Mouse (Mus musculus): Measurements from ENCODE around the gene Zfp988. TPM values are rescaled to one million over a fixed set of nuclear protein-coding genes. Genes with fewer than 3 reads are reported as not detected.
"Not testable (repeated sequence)": the region's sequence is repeated elsewhere in the genome, so short reads cannot be mapped to it uniquely, and the experiment has no call there.

Gene Zfp988
- total and polyA plus RNA-seq, 2 experiments: not detected

DNA sequence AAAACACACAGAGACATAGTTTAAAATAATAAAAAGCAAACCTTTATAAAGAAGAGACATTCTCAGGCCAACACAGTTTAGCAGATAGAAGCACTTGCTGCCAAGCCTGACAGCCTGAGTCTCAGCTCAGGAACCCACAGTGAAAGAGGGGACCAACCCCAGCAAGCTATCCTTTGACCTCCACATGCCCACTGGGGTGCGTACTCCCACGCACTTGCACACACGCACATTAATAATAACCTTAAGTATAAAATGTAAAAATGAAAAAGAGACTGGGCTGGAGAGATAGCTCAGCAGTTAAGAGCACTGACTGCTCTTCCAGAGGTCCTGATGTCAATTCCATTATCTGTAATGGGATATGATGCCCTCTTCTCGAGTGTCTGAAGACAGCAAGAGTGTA is 41.8 kb downstream of the Zfp988 start:
- 65% methylated on average over 4 of the region's 4 CpGs for WGBS
- H3K9ac ChIP-seq (ENCODE audit: low read depth, low read length); H3K79me2 ChIP-seq (ENCODE audit: control insufficient read depth, insufficient read depth, low read length); H3K27me3 ChIP-seq (ENCODE audit: control insufficient read depth, insufficient read depth, low read length); H3K4me3 ChIP-seq (ENCODE audit: insufficient read depth, low read depth, low read length); H3K36me3 ChIP-seq (ENCODE audit: control insufficient read depth, insufficient read depth, low read length); H3K4me1 ChIP-seq (ENCODE audit: control insufficient read depth, insufficient read depth, low read length); H3K27ac ChIP-seq (replicated peaks; ENCODE audit: insufficient read depth, low read depth, low read length); DNase-seq (ENCODE audit: extremely low read depth, low read depth, low spot score): not testable (repeated sequence)

DNA sequence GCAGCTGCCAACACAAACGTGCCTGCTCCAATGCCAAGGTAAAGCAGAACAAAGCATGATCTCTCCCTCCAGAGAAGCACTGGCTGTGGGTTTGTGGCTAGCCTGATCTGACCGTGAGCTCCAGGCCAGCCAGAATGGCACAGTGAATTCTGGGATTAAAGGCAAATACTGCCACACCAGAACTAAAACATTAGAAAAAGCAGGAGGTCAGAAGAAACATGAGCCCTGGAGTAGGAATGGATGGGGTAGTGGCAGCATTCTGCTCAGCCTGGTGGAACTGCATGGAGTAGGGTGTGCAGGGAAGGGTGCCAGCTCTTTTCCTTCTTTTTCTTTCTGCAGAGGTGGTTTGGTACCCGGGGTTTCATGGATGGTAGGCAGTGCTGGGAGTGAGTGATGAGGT is 42.4 kb downstream of the Zfp988 start:
- not testable (repeated sequence) for H3K4me3 ChIP-seq (ENCODE audit: insufficient read depth, low read depth, low read length); H3K27me3 ChIP-seq (ENCODE audit: control insufficient read depth, insufficient read depth, low read length); H3K79me2 ChIP-seq (ENCODE audit: control insufficient read depth, insufficient read depth, low read length); H3K9ac ChIP-seq (ENCODE audit: low read depth, low read length); H3K36me3 ChIP-seq (ENCODE audit: control insufficient read depth, insufficient read depth, low read length); H3K27ac ChIP-seq (replicated peaks; ENCODE audit: insufficient read depth, low read depth, low read length); DNase-seq (ENCODE audit: extremely low read depth, low read depth, low spot score); H3K4me1 ChIP-seq (ENCODE audit: control insufficient read depth, insufficient read depth, low read length)
- 72% methylated on average over 2 of the region's 3 CpGs for WGBS

DNA sequence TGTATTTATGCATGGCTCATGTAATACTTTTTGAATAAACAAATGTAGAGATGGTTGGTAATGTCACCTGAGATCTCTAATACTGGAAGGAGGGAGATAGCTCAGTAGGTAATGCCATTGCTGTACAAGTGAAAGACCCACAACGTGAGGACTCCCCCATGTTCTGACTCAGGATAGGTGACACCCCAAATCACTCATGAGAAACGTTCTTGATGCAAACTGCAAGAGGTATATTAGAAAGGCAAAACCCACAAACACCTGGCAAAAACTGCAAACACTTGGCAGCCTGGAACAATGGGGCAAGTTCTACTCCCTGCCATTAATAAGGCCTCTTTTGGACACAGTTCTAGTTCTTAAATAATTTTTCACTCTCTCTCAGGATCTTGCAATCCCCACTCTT is 42.9 kb downstream of the Zfp988 start:
- not testable (repeated sequence) for H3K9ac ChIP-seq (ENCODE audit: low read depth, low read length); H3K36me3 ChIP-seq (ENCODE audit: control insufficient read depth, insufficient read depth, low read length); DNase-seq (ENCODE audit: extremely low read depth, low read depth, low spot score); H3K79me2 ChIP-seq (ENCODE audit: control insufficient read depth, insufficient read depth, low read length); H3K27ac ChIP-seq (replicated peaks; ENCODE audit: insufficient read depth, low read depth, low read length); H3K4me3 ChIP-seq (ENCODE audit: insufficient read depth, low read depth, low read length); H3K27me3 ChIP-seq (ENCODE audit: control insufficient read depth, insufficient read depth, low read length); H3K4me1 ChIP-seq (ENCODE audit: control insufficient read depth, insufficient read depth, low read length)
- WGBS: 67% methylated on average over 2 of the region's 2 CpGs

DNA sequence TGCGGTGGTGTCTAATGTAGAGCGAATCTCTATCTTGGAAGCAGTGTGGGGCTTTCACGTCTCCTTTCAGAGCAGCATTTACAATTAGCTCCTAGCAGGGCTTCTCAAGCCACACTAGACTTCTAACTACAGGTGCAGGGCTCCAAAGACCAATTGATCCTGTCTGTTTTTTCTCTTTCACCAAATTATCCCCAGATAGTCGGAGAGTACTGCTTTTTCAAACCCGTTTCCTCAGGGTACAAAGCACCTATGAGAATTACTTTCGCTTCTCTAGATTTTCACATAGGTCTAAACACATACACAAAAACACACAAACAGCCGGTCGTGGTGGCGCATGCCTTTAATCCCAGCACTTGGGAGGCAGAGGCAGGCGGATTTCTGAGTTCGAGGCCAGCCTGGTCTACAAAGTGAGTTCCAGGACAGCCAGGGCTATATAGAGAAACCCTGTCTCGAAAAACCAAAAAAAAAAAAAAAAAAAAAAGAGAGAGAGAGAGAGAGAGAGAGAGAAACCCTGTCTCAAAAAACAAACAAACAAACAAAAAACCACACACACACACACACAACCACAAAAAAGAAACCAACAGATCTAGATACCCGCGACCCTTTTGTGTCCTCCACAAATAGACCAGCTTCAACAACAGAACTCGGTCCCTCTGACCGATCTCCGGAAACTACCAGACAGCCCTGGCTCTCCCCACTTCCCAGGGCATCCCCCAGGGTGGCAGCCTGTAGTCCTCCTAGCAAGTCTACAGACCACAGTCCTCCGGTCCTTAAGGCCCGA is 43.6 kb downstream of the Zfp988 start:
- 88% methylated on average over 18 of the region's 19 CpGs for WGBS
- not testable (repeated sequence) for H3K4me1 ChIP-seq (ENCODE audit: control insufficient read depth, insufficient read depth, low read length); H3K36me3 ChIP-seq (ENCODE audit: control insufficient read depth, insufficient read depth, low read length); H3K9ac ChIP-seq (ENCODE audit: low read depth, low read length); H3K27me3 ChIP-seq (ENCODE audit: control insufficient read depth, insufficient read depth, low read length); H3K27ac ChIP-seq (replicated peaks; ENCODE audit: insufficient read depth, low read depth, low read length); H3K79me2 ChIP-seq (ENCODE audit: control insufficient read depth, insufficient read depth, low read length); H3K4me3 ChIP-seq (ENCODE audit: insufficient read depth, low read depth, low read length); DNase-seq (ENCODE audit: extremely low read depth, low read depth, low spot score)

DNA sequence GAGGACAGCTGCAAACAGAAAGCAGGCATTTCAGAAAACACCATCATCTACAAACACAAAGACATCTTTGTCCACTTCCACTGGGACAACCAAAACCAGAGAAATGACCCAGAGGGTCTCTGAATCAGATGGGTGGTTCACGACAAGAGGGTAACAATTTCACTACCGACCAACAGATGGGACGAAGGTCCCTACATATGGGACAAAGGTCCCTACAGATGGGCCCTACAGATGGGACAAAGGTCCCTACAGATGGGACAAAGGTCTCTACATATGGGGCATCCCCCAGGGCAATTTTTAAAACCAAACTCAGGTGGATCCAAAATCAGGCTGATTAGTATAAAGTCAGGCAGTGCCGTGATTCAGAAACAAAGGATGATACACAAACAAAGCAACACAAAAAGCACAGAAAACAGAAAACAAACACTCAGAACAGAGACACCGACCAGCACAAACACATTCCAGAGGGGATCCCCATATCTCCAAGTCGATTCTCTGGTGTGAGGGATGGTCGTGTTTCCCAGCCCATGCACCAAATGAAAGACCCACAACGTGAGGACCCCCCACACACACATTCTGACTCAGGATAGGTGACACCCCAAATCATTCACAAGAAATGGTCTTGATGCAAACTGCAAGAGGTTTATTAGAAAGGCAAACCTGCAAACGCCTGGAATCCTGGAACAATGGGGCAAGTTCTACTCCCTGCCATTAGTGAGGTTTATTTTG is 44.4 kb downstream of the Zfp988 start:
- not testable (repeated sequence) for DNase-seq (ENCODE audit: extremely low read depth, low read depth, low spot score); H3K27me3 ChIP-seq (ENCODE audit: control insufficient read depth, insufficient read depth, low read length); H3K79me2 ChIP-seq (ENCODE audit: control insufficient read depth, insufficient read depth, low read length); H3K4me3 ChIP-seq (ENCODE audit: insufficient read depth, low read depth, low read length); H3K4me1 ChIP-seq (ENCODE audit: control insufficient read depth, insufficient read depth, low read length); H3K36me3 ChIP-seq (ENCODE audit: control insufficient read depth, insufficient read depth, low read length); H3K9ac ChIP-seq (ENCODE audit: low read depth, low read length); H3K27ac ChIP-seq (replicated peaks; ENCODE audit: insufficient read depth, low read depth, low read length)
- WGBS: 80% methylated on average over 9 of the region's 9 CpGs

DNA sequence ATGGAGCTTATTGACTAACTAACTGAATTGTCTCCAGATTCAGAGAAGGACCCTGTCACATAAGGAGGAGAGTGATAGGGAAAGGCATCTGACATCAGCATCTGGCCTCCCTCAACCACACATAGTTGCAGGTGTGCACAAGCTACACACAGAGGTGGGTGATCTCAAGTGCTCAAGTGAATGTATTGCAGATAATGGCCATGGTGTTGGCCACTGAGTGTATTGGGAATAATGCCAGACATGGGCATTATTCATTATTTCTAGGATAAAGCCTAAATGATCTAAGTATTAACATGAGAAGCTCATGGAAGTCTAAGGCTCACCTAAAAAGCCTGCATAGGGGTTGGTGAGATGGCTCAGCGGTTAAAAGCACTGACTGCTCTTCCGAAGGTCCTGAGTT is 45.1 kb downstream of the Zfp988 start:
- 77% methylated on average over 2 of the region's 2 CpGs for whole genome bisulfite sequencing
- H3K9ac ChIP-seq (ENCODE audit: low read depth, low read length); H3K4me1 ChIP-seq (ENCODE audit: control insufficient read depth, insufficient read depth, low read length); H3K36me3 ChIP-seq (ENCODE audit: control insufficient read depth, insufficient read depth, low read length); H3K27ac ChIP-seq (replicated peaks; ENCODE audit: insufficient read depth, low read depth, low read length); H3K79me2 ChIP-seq (ENCODE audit: control insufficient read depth, insufficient read depth, low read length); DNase-seq (ENCODE audit: extremely low read depth, low read depth, low spot score); H3K27me3 ChIP-seq (ENCODE audit: control insufficient read depth, insufficient read depth, low read length); H3K4me3 ChIP-seq (ENCODE audit: insufficient read depth, low read depth, low read length): not testable (repeated sequence)

DNA sequence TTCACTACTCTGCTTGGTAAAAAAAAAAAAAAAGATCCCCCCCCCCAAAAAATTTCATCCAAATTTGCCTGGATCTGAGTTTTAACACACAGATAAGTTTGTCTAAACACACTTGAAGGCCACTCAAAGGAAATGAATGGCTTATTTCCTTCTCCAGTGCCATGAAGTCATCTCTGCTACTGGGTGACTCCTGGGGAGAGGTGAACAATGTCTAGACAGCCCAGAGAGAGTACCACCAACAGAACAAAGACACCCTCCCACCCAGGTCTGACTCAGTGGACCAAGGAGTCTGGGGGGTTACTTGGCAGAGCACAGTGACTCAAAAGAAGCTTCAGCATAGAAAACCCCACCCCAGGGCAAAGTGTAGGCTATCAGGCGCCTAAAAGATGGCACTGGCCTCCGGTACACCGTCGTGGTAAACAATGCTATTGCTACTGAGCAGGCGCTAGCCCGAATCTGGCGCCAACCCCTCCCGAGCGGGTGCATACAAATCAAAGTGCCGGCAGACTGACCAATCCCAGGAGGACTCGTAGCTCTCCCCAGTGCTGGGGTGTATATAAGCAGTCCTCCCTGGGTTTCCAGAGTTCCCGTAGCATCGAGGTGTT is 46.0 kb downstream of the Zfp988 start:
- not testable (repeated sequence) for H3K27ac ChIP-seq (replicated peaks; ENCODE audit: insufficient read depth, low read depth, low read length); H3K4me1 ChIP-seq (ENCODE audit: control insufficient read depth, insufficient read depth, low read length); H3K79me2 ChIP-seq (ENCODE audit: control insufficient read depth, insufficient read depth, low read length); H3K9ac ChIP-seq (ENCODE audit: low read depth, low read length); H3K4me3 ChIP-seq (ENCODE audit: insufficient read depth, low read depth, low read length); H3K27me3 ChIP-seq (ENCODE audit: control insufficient read depth, insufficient read depth, low read length); DNase-seq (ENCODE audit: extremely low read depth, low read depth, low spot score); H3K36me3 ChIP-seq (ENCODE audit: control insufficient read depth, insufficient read depth, low read length)
- 83% methylated on average over 11 of the region's 13 CpGs for WGBS

DNA sequence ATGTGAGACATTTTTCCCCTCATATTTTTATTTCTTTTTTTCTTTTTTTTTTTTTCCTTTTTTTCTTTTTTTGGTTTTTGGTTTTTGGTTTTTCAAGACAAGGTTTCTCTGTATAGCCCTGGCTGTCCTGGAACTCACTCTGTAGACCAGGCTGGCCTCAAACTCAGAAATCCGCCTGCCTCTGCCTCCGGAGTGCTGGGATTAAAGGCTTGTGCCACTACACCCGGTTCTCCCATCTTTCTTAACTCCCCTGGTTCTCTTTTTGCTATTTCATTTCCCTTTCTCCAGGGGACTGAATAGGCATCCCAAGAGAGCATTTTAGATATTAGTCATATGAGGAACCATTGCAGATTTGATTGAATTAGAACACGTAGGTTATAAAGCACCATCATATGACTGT is 48.2 kb downstream of the Zfp988 start:
- not testable (repeated sequence) for H3K9ac ChIP-seq (ENCODE audit: low read depth, low read length); DNase-seq (ENCODE audit: extremely low read depth, low read depth, low spot score); H3K79me2 ChIP-seq (ENCODE audit: control insufficient read depth, insufficient read depth, low read length); H3K27ac ChIP-seq (replicated peaks; ENCODE audit: insufficient read depth, low read depth, low read length); H3K4me3 ChIP-seq (ENCODE audit: insufficient read depth, low read depth, low read length); H3K27me3 ChIP-seq (ENCODE audit: control insufficient read depth, insufficient read depth, low read length); H3K4me1 ChIP-seq (ENCODE audit: control insufficient read depth, insufficient read depth, low read length); H3K36me3 ChIP-seq (ENCODE audit: control insufficient read depth, insufficient read depth, low read length)
- WGBS: 73% methylated on average over 4 of the region's 4 CpGs

DNA sequence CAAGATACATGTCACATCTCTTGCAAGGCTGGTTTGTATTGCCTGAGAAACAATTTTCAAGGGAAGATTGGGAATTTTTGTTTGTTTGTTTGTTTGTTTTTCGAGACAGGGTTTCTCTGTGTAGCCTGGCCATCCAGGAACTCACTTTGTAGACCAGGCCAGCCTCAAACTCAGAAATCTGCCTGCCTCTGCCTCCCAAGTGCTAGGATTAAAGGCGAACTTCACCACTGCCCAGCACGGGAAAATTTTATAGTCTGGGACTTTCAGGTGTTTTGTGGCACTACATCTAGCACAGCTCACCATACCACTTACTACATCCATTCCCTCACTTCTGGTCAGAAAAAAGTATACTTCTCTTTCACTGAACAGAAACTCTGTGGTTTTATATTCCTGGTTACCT is 50.6 kb downstream of the Zfp988 start:
- H3K36me3 ChIP-seq (ENCODE audit: control insufficient read depth, insufficient read depth, low read length); H3K27me3 ChIP-seq (ENCODE audit: control insufficient read depth, insufficient read depth, low read length); H3K27ac ChIP-seq (replicated peaks; ENCODE audit: insufficient read depth, low read depth, low read length); H3K79me2 ChIP-seq (ENCODE audit: control insufficient read depth, insufficient read depth, low read length); H3K4me1 ChIP-seq (ENCODE audit: control insufficient read depth, insufficient read depth, low read length); DNase-seq (ENCODE audit: extremely low read depth, low read depth, low spot score); H3K4me3 ChIP-seq (ENCODE audit: insufficient read depth, low read depth, low read length); H3K9ac ChIP-seq (ENCODE audit: low read depth, low read length): not testable (repeated sequence)
- WGBS: no CpG with 5 or more reads among the region's 3 CpGs

All from liver, adult 2 months (tissue).